Mouse (Mus musculus) adrenal gland, adult 10 weeks (tissue): ENCODE results near the gene Nfkbil1. TPM values are rescaled to one million over a fixed set of nuclear protein-coding genes. Genes with fewer than 3 reads are reported as not detected.

Experiments
- polyA plus RNA-seq: library from polyadenylated mRNA; stranded (reverse); fragments of 350-450 nt; fragmentation: Illumina TruSeq; extraction: RNeasy Lipid Tissue Mini Kit (QIAGEN cat#74804); gene quantifications from one replicate; pipeline ENCODE4 v1.2.3, GENCODE M21; 2014; ENCODE audit warnings: low read depth, low replicate concordance

The Nfkbil1 gene
- not detected for polyA plus RNA-seq

GRCm38 (mm10) chr17:35235614-35236389 lies at the start of gene Nfkbil1:
Gene Nfkbil1 (minus strand): TSS chr17:35235792.

GRCm38 (mm10) chr17:35262664-35263522 lies 27.3 kb upstream of the Nfkbil1 start, which contains the start of gene H2-D1:
Gene H2-D1 (plus strand): TSS chr17:35262730.

DNA sequence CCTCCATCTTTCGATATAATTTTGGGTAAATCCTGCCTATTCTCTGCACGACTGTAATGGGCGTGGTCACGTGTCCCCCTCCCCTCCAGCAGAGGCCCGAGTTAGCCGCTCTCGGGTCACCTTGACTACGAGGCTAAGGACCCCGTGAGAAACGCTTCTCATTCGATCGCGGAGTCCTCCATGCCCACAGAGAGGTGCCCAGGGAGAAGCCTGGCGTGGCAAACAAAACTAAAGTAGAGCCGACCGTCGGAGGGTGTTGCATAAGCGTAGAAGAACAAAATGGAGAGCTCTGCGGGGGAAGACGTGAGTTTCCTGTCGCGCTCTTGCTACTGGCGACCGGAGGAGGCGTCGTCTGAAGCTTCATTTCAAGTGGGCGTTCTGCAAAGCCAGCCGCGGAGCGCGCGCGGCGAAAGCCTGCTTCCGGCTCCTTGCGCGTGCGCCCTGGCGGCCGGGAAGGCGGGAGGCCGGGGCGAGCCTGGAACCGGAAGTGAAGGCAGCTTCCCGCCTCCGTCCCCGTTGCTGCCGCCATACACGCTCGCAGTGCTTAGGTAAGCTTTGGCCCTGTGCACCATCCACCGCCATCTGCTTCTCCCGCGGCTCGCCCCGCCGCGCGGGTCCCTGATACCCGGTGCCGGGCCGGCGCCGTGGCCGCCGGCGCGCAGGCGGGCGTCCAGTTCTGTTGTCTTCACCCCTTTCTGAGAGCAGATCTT lies 5.9 kb upstream of the Nfkbil1 start, which contains the start of gene Ddx39b:
TSS of gene Ddx39b (plus strand) at position 442 of the 710 bp plus-strand sequence.

GRCm38 (mm10) chr17:35233114-35233980 lies 2.2 kb downstream of the Nfkbil1 start, which contains the start of gene Atp6v1g2:
Gene Atp6v1g2 (plus strand): TSS chr17:35233660.

GRCm38 (mm10) chr17:35220156-35220952 lies 15.2 kb downstream of the Nfkbil1 start, which contains the start of gene Gm16181:
Gene Gm16181 (plus strand): TSS chr17:35220834.

DNA sequence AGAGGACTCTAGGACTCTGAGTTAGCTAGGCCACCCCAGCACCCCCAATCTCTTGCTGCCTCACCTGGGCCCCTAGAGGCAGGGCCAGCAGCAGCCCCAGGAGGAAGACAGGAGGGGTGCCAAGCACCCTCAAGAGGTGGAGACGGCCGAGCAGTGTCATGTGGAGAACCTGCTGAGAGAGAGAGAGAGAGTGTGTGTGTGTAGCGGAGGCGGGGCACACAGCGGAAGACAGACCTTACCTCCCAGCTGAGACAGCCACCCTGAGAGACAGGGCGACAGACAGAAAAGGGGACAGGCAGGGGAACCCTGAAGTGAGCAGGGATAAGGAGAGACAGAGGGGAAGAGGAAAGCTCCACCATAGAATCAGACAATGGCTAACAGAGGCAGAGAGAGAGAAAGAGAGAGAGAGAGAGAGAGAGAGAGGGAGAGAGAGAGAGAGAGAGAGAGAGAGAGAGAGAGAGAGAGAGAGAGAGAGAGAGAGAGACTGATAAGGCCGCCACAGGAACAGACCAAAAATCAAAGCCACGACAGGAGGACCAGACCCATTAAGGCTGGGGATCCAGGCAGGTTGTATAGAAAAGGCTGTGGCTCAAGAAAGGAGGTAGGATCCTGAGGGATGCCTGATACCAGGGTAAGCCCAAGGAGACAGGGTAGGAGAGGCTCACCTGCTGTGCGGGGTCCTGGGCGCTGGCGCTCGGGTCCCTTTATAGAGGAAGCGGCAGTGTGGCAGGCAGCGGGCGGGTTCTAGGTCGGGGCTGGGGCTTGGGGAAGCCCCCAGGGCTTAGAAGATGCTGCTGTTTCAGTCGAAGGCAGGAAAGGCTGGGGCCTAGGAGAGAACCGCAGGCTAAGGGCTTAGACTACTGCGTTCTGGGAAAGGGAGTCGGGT lies 30.9 kb downstream of the Nfkbil1 start, which contains the start of gene Lta:
TSS of gene Lta (minus strand) at position 858 of the 886 bp plus-strand sequence.

DNA sequence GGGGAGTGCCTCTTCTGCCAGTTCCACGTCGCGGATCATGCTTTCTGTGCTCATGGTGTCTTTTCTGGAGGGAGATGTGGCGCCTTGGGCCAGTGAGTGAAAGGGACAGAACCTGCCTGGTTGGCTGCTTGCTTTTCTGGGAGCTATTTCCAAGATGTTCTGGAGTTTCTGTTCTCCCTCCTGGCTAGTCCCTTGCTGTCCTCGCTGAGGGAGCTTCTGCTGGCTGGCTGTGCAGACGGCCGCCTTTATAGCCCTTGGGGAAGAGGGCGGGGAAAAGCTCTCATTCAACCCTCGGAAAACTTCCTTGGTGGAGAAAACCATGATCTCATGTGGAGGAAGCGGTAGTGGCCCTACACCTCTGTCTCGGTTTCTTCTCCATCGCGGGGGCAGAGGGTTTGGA lies 33.8 kb downstream of the Nfkbil1 start, which contains the start of gene Tnf:
TSS of gene Tnf (minus strand) at position 221 of the 400 bp plus-strand sequence.

DNA sequence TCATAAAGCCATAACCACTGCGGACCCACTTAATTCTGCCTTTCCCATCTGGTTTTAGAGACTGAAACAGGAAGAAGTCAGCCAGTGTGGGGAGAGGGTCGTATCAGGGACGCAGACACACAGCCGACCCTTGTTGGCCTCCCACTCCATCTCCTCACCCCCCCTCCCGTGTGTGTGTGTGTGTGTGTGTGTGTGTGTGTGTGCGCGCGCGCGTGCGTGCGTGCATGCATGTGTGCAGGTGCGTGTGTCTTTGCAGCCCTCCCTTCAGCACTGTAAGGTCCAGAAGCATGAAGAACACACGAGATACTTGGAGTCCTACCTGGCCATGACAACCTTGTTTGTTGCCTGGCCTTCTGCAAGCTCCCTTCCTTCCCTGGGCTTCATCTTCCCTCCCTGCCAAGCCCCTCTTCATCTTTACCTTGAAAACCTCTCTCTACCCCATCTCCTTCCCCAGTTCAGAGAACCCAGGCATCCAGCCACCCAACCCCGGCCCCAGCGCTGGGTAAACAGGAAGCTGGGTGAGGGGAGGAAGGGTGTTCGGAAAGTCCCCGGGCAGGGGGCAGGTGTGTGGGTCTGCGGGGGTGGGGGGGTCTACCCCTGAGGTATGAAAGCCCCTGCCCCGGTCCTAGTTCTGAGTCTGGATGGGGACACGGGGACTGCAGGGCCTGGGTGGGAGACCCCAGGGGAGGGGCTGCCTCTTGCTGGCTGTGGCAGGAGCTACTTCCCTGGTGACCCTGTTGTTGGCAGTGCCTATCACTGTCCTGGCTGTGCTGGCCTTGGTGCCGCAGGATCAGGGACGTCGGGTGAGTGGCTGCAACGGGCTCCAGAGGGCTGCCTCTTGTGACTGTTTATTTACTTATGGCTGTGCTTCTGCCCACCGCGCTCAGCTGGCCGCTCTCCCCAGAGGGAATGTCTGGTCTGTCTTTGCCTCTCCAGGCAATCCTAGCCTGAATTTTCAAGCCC lies 41.4 kb downstream of the Nfkbil1 start, which contains the start of gene Ltb:
TSS of gene Ltb (plus strand) at position 559 of the 963 bp plus-strand sequence.

DNA sequence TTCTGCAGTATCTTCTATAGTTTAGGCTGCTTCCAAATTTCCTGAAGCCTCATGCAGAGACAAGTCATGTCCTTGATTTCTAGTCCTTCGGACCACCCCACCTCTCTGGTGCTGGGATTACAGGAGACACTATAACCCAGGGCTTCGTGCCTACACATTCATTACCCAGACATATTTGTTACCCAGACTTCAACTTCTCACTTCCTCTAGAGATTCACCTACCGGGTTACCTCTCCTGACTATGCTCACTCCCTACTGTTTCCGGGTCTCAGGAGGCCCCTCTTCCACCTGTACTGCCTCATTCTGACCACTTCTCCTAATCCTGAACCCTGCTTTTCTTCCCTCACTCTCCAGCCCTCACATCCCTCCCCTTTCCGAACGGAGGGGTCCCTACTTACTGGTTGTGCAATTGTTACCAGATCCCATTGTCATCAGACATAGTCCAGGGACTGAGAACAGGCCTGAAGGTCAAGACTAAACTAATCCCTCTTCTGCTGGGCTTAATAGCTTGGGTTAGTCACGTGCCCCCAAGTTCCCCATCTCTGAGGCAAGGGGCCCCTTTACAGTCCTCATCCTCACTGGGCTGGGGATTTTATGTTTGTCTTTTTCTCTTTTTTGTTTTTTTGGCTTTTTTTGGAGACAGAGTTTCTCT lies 47.5 kb downstream of the Nfkbil1 start, which contains the start of gene Lst1:
TSS of gene Lst1 (minus strand) at position 481 of the 652 bp plus-strand sequence.

GRCm38 (mm10) chr17:35175968-35176367 lies 59.6 kb downstream of the Nfkbil1 start, which contains the start of gene Aif1:
Gene Aif1 (minus strand): TSS chr17:35176068.

Other genes with a start within 250 kb of the Nfkbil1 start
- gene Vars, start 234.8 kb downstream of the Nfkbil1 start, polyA plus RNA-seq = 10.7 TPM
- gene Vwa7, start 219.2 kb downstream of the Nfkbil1 start, polyA plus RNA-seq = not detected
- not detected for gene Sapcd1, start 207.8 kb downstream of the Nfkbil1 start, polyA plus RNA-seq
- not detected for gene Msh5, start 189.0 kb downstream of the Nfkbil1 start, polyA plus RNA-seq
- gene Clic1, start 185.8 kb downstream of the Nfkbil1 start, polyA plus RNA-seq = 23.6 TPM
- not detected for gene Ddah2, start 176.8 kb downstream of the Nfkbil1 start, polyA plus RNA-seq
- not detected for gene Ly6g6c, start 170.4 kb downstream of the Nfkbil1 start, polyA plus RNA-seq
- gene Mpig6b, start 169.6 kb downstream of the Nfkbil1 start, polyA plus RNA-seq = not detected
- not detected for gene Ly6g6e, start 158.9 kb downstream of the Nfkbil1 start, polyA plus RNA-seq
- not detected for gene Ly6g6d, start 157.7 kb downstream of the Nfkbil1 start, polyA plus RNA-seq
- not detected for gene Ly6g6f, start 150.2 kb downstream of the Nfkbil1 start, polyA plus RNA-seq
- 4.8 TPM for gene Abhd16a, start 146.5 kb downstream of the Nfkbil1 start, polyA plus RNA-seq
- not detected for gene Ly6g5c, start 127.5 kb downstream of the Nfkbil1 start, polyA plus RNA-seq
- gene Ly6g5b, start 120.4 kb downstream of the Nfkbil1 start, polyA plus RNA-seq = not detected
- 1.4 TPM for gene Gpank1, start 114.3 kb downstream of the Nfkbil1 start, polyA plus RNA-seq
- gene Csnk2b, start 113.7 kb downstream of the Nfkbil1 start, polyA plus RNA-seq = 163 TPM
- gene D17H6S53E, start 109.4 kb downstream of the Nfkbil1 start, polyA plus RNA-seq = 1.3 TPM
- gene Apom, start 103.7 kb downstream of the Nfkbil1 start, polyA plus RNA-seq = not detected
- gene Bag6, start 100.6 kb downstream of the Nfkbil1 start, polyA plus RNA-seq = 11.5 TPM
- gene Prrc2a, start 70.9 kb downstream of the Nfkbil1 start, polyA plus RNA-seq = 7.2 TPM
- gene Aif1, start 59.7 kb downstream of the Nfkbil1 start, polyA plus RNA-seq = 8.7 TPM
- gene Lst1, start 47.4 kb downstream of the Nfkbil1 start, polyA plus RNA-seq = not detected
- gene Ltb, start 41.4 kb downstream of the Nfkbil1 start, polyA plus RNA-seq = not detected
- not detected for gene Tnf, start 33.8 kb downstream of the Nfkbil1 start, polyA plus RNA-seq
- gene Lta, start 30.4 kb downstream of the Nfkbil1 start, polyA plus RNA-seq = not detected
- gene Gm16181, start 15.0 kb downstream of the Nfkbil1 start, polyA plus RNA-seq = not detected
- gene Atp6v1g2, start 2.1 kb downstream of the Nfkbil1 start, polyA plus RNA-seq = 5.0 TPM
- gene Ddx39b, start 6.0 kb upstream of the Nfkbil1 start, polyA plus RNA-seq = 11.1 TPM
- 42.0 TPM for gene H2-D1, start 26.9 kb upstream of the Nfkbil1 start, polyA plus RNA-seq
- not detected for gene H2-Q1, start 84.6 kb upstream of the Nfkbil1 start, polyA plus RNA-seq
- 2.0 TPM for gene H2-Q2, start 106.5 kb upstream of the Nfkbil1 start, polyA plus RNA-seq
- 19.9 TPM for gene H2-Q4, start 143.8 kb upstream of the Nfkbil1 start, polyA plus RNA-seq
- 3.8 TPM for gene H2-Q6, start 189.1 kb upstream of the Nfkbil1 start, polyA plus RNA-seq
- 3.2 TPM for gene H2-Q7, start 203.4 kb upstream of the Nfkbil1 start, polyA plus RNA-seq
- 2.9 TPM for gene H2-Q10, start 234.3 kb upstream of the Nfkbil1 start, polyA plus RNA-seq